Mouse (Mus musculus) spleen, adult 2 months (tissue): ENCODE results near the gene Zbtb48.

Source experiments
- CTCF ChIP-seq: fragments of 200-500 bp; IDR thresholded peaks from 2 replicates; pipeline ENCODE4 v1.5.1; 2011; ENCODE audit warnings: mild to moderate bottlenecking, inconsistent platforms; ENCODE audit not compliant: insufficient read depth, insufficient read length, insufficient replicate concordance; ENCODE audit errors: extremely low read depth
- POLR2A ChIP-seq: fragments of 200-500 bp; IDR thresholded peaks from 2 replicates; pipeline ENCODE4 v1.6.1; 2011; ENCODE audit warnings: low read depth, low read length, inconsistent platforms

DNA sequence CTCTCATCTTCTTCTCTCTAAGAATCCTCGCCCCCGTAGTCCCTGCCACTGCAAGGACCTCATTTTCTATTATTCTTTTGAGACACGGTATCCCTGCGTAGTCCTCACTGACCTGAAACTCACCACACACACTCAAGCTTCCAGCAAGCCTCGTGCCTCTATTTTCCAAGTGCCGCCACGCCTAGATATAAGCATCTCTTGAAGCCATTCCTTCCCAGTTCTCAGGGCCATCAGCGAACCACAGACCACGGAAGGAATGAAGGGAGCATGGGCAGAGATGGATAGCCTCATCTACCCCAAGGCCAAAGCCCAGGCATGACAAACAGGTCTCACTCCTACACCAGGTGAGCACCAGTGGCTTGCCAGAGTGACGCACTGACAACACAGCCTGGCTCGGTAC, 2.9 kb downstream of the Zbtb48 start:
- TF ChIP-seq POLR2A (no peak), CTCF (no peak)
